Mouse (Mus musculus) embryo, embryonic 9.5 days (tissue): ENCODE measurements around the gene Plekho2.

ENCODE experiments used
- DNase-seq: peaks from one replicate; pipeline ENCODE4 v3.0.0-alpha.2; 2017; ENCODE audit errors: extremely low spot score

Plekho2 gene

GRCm38 (mm10) chr9:65579781-65580371 lies at the start of gene Plekho2:
Plekho2 (minus strand) TSS chr9:65580040.
- peak; percentile 100 for DNase-seq

- DNase-seq = peak; percentile 59
These were observed 49.4 kb upstream of the Plekho2 start, which contains the start of gene Rbpms2 for GRCm38 (mm10) chr9:65629025-65629766. Rbpms2 (plus strand) TSS chr9:65629648.

- DNase-seq = no peak
These were observed 44.4 kb upstream of the Plekho2 start for GRCm38 (mm10) chr9:65624266-65624665.

- DNase-seq = no peak
These were observed 43.0 kb upstream of the Plekho2 start for GRCm38 (mm10) chr9:65622826-65623225.

GRCm38 (mm10) chr9:65621666-65622065 lies 41.8 kb upstream of the Plekho2 start:
- no peak for DNase-seq

GRCm38 (mm10) chr9:65621196-65621595 lies 41.4 kb upstream of the Plekho2 start:
- no peak for DNase-seq

- DNase-seq = no peak
These were observed 39.5 kb upstream of the Plekho2 start for GRCm38 (mm10) chr9:65619311-65619710.

- DNase-seq = no peak
These were observed 33.3 kb upstream of the Plekho2 start for GRCm38 (mm10) chr9:65613098-65613497.

GRCm38 (mm10) chr9:65611969-65612486 lies 32.2 kb upstream of the Plekho2 start:
- DNase-seq = no peak

GRCm38 (mm10) chr9:65607120-65607519 lies 27.3 kb upstream of the Plekho2 start:
- no peak for DNase-seq

- DNase-seq = no peak
These were observed 26.7 kb upstream of the Plekho2 start for GRCm38 (mm10) chr9:65606321-65607109.

- DNase-seq = peak; percentile 92
These were observed 25.8 kb upstream of the Plekho2 start for GRCm38 (mm10) chr9:65605471-65606136.

- DNase-seq = no peak
These were observed 23.7 kb upstream of the Plekho2 start for GRCm38 (mm10) chr9:65603401-65604102.

- no peak for DNase-seq
These were observed 21.1 kb upstream of the Plekho2 start for GRCm38 (mm10) chr9:65600951-65601350.

- DNase-seq = peak; percentile 52
These were observed 19.0 kb upstream of the Plekho2 start for GRCm38 (mm10) chr9:65598765-65599249.

- no peak for DNase-seq
These were observed 13.8 kb upstream of the Plekho2 start for GRCm38 (mm10) chr9:65593596-65593995.

GRCm38 (mm10) chr9:65592721-65593120 lies 12.9 kb upstream of the Plekho2 start:
- DNase-seq = no peak

- DNase-seq = no peak
These were observed 9.3 kb upstream of the Plekho2 start for GRCm38 (mm10) chr9:65589091-65589490.

- DNase-seq = peak; percentile 61
These were observed 7.9 kb upstream of the Plekho2 start for GRCm38 (mm10) chr9:65587573-65588358.

GRCm38 (mm10) chr9:65587270-65587572 lies 7.4 kb upstream of the Plekho2 start:
- DNase-seq = no peak
